Mouse (Mus musculus) hindbrain, embryonic 13.5 days (tissue): Measurements from ENCODE around the gene 9230102O04Rik. TPM values are rescaled to one million over a fixed set of nuclear protein-coding genes. Genes with fewer than 3 reads are reported as not detected.
A peak's percentile ranks its signal among the peaks of the same experiment; 100 is the strongest.

Source experiments
- ATAC-seq: fragments of 200-750 bp; cut with Nextera tagmentation; 2 replicates; pipeline ENCODE4 v1.8.0; 2017; ENCODE audit warnings: moderate TSS enrichment; ENCODE audit not compliant: low FRiP score
- H3K27ac ChIP-seq: fragments of 300-500 bp; sonication (generic); 2 replicates; pipeline ENCODE4 v1.5.1; 2015; ENCODE audit warnings: inconsistent platforms, mild to moderate bottlenecking, moderate library complexity
- H3K27me3 ChIP-seq: fragments of 300-500 bp; sonication (generic); 2 replicates; pipeline ENCODE4 v1.6.1; 2015; ENCODE audit warnings: mild to moderate bottlenecking, inconsistent platforms
- H3K36me3 ChIP-seq: fragments of 300-500 bp; sonication (generic); 2 replicates; pipeline ENCODE4 v1.6.1; 2015; ENCODE audit warnings: mild to moderate bottlenecking, inconsistent platforms
- H3K4me1 ChIP-seq: fragments of 300-500 bp; sonication (generic); replicated peaks from 2 replicates; pipeline ENCODE4 v1.6.1; 2015; ENCODE audit warnings: inconsistent platforms
- H3K4me2 ChIP-seq: fragments of 300-500 bp; sonication (generic); 2 replicates; pipeline ENCODE4 v1.6.1; 2015; ENCODE audit warnings: inconsistent platforms, mild to moderate bottlenecking, moderate library complexity
- H3K4me3 ChIP-seq: fragments of 300-500 bp; sonication (generic); 2 replicates; pipeline ENCODE4 v1.5.1; 2015; ENCODE audit warnings: mild to moderate bottlenecking, inconsistent platforms
- H3K9ac ChIP-seq: fragments of 300-500 bp; sonication (generic); 2 replicates; pipeline ENCODE4 v1.6.1; 2015; ENCODE audit warnings: mild to moderate bottlenecking, inconsistent platforms
- H3K9me3 ChIP-seq: fragments of 300-500 bp; sonication (generic); 2 replicates; pipeline ENCODE4 v1.6.1; 2016; ENCODE audit warnings: inconsistent platforms
- whole genome bisulfite sequencing: fragments of 180-500 bp; shearing (Covaris S2); methylation state at CpG from one replicate; pipeline ENCODE4 v1.1.7; 2015; 5-methylcytosine and 5-hydroxymethylcytosine counted together
- polyA plus RNA-seq: library from polyadenylated mRNA; unstranded; fragments of >200 nt; fragmentation: Nextera tagmentation; extraction: Ambion mirVana; gene quantifications from 2 replicates; pipeline ENCODE4 v1.2.1, GENCODE M21; 2015

9230102O04Rik gene
- polyA plus RNA-seq, 1 experiment from 2014 or later: 1.4 TPM

- H3K4me1 ChIP-seq: peaks cover 31% of the 10 kb centered on the region
- H3K36me3 ChIP-seq: no peaks in the 10 kb centered on the region
- peak overlapping the region; percentile 78 for H3K27ac ChIP-seq
- no peaks in the 10 kb centered on the region for H3K9me3 ChIP-seq
- peak overlapping the region; percentile 41 for H3K4me3 ChIP-seq
- peak overlapping the region; percentile 66; the same call in 1 of the 2 replicates for H3K9ac ChIP-seq
- peak overlapping the region; percentile 61 for H3K4me2 ChIP-seq
- WGBS: under 1% methylated on average over 27 of the region's 27 CpGs
- H3K27me3 ChIP-seq: peaks cover 96% of the 10 kb centered on the region
- ATAC-seq: no peak
Measured at GRCm38 (mm10) chr2:9883803-9884532, 5.4 kb downstream of the 9230102O04Rik start.

- peak overlapping the region; percentile 66 for H3K9ac ChIP-seq
- under 1% methylated on average over 43 of the region's 43 CpGs for WGBS
Measured at GRCm38 (mm10) chr2:9882926-9883802, 6.2 kb downstream of the 9230102O04Rik start.

GRCm38 (mm10) chr2:9882371-9882925 is 6.9 kb downstream of the 9230102O04Rik start:
- H3K4me1 ChIP-seq: peaks cover 42% of the 10 kb centered on the region
- no peak for ATAC-seq
- peak overlapping the region; percentile 66 for H3K9ac ChIP-seq
- H3K4me3 ChIP-seq: peak overlapping the region; percentile 41
- H3K27me3 ChIP-seq: peaks cover 95% of the 10 kb centered on the region
- H3K36me3 ChIP-seq: no peaks in the 10 kb centered on the region
- peak overlapping the region; percentile 61 for H3K4me2 ChIP-seq
- H3K27ac ChIP-seq: peak overlapping the region; percentile 78
- H3K9me3 ChIP-seq: no peaks in the 10 kb centered on the region
- WGBS: 0% methylated on average over 39 of the region's 39 CpGs

More at GRCm38 (mm10) chr2:9882926-9883802, 6.2 kb downstream of the 9230102O04Rik start:
- ATAC-seq: no peak
- H3K36me3 ChIP-seq: no peaks in the 10 kb centered on the region
- H3K9me3 ChIP-seq: no peaks in the 10 kb centered on the region
- peak overlapping the region; percentile 41 for H3K4me3 ChIP-seq
- peaks cover 39% of the 10 kb centered on the region for H3K4me1 ChIP-seq
- peak overlapping the region; percentile 78 for H3K27ac ChIP-seq
- H3K27me3 ChIP-seq: peaks cover 96% of the 10 kb centered on the region
- H3K4me2 ChIP-seq: peak overlapping the region; percentile 61

- WGBS: under 1% methylated on average over 13 of the region's 13 CpGs
- peak overlapping the region; percentile 41 for H3K4me3 ChIP-seq
- H3K27me3 ChIP-seq: peaks cover 95% of the 10 kb centered on the region
- H3K9me3 ChIP-seq: no peaks in the 10 kb centered on the region
- peak overlapping the region; percentile 78 for H3K27ac ChIP-seq
- H3K9ac ChIP-seq: peak overlapping the region; percentile 66
- H3K4me1 ChIP-seq: peaks cover 48% of the 10 kb centered on the region
- H3K36me3 ChIP-seq: no peaks in the 10 kb centered on the region
- 0 out of 2 replicates have a peak, but pooled peaks have one; percentile 28 for ATAC-seq
- peak overlapping the region; percentile 61 for H3K4me2 ChIP-seq
Measured at GRCm38 (mm10) chr2:9881611-9882023, 7.7 kb downstream of the 9230102O04Rik start.

- Histone ChIP-seq H3K27ac (peak within 1 kb of the TSS; percentile 78), H3K4me2 (peak within 1 kb of the TSS; percentile 61), H3K9me3 (no peaks in the 10 kb centered on the region), H3K9ac (peak within 1 kb of the TSS; percentile 66), H3K4me1 (peaks cover 48% of the 10 kb centered on the region), H3K4me3 (peak within 1 kb of the TSS; percentile 41), H3K27me3 (peaks cover 95% of the 10 kb centered on the region), H3K36me3 (no peaks in the 10 kb centered on the region)
- under 1% methylated on average over 30 of the region's 35 CpGs for whole genome bisulfite sequencing
- no peak for ATAC-seq
Measured at GRCm38 (mm10) chr2:9881051-9881591, 8.2 kb downstream of the 9230102O04Rik start, which contains the start of gene 4930412O13Rik. Gene 4930412O13Rik (plus strand): TSS chr2:9881252.

- H3K4me2 ChIP-seq: peak overlapping the region; percentile 61
- 3% methylated on average over 11 of the region's 11 CpGs for WGBS
- peak overlapping the region; percentile 41 for H3K4me3 ChIP-seq
- peak overlapping the region; percentile 78 for H3K27ac ChIP-seq
- no peaks in the 10 kb centered on the region for H3K9me3 ChIP-seq
- peaks cover 95% of the 10 kb centered on the region for H3K27me3 ChIP-seq
- H3K4me1 ChIP-seq: peaks cover 48% of the 10 kb centered on the region
- H3K36me3 ChIP-seq: no peaks in the 10 kb centered on the region
- ATAC-seq: no peak
- H3K9ac ChIP-seq: no peak overlapping the region
Measured at GRCm38 (mm10) chr2:9880271-9880670, 9.1 kb downstream of the 9230102O04Rik start.

- peaks cover 54% of the 10 kb centered on the region for H3K4me1 ChIP-seq
- no peaks in the 10 kb centered on the region for H3K36me3 ChIP-seq
- peak overlapping the region; percentile 43; the same call in 1 of the 2 replicates for H3K9ac ChIP-seq
- H3K9me3 ChIP-seq: no peaks in the 10 kb centered on the region
- peak overlapping the region; percentile 41 for H3K4me3 ChIP-seq
- H3K27me3 ChIP-seq: peaks cover 95% of the 10 kb centered on the region
- peak overlapping the region; percentile 61 for H3K4me2 ChIP-seq
- 0% methylated on average over 21 of the region's 21 CpGs for WGBS
- H3K27ac ChIP-seq: peak overlapping the region; percentile 62; the same call in 1 of the 2 replicates
- ATAC-seq: peak; percentile 87
Measured at GRCm38 (mm10) chr2:9879493-9879892, 9.8 kb downstream of the 9230102O04Rik start.

GRCm38 (mm10) chr2:9879092-9879491 is 10.2 kb downstream of the 9230102O04Rik start:
- no peak for ATAC-seq
- H3K9ac ChIP-seq: peak overlapping the region; percentile 43; the same call in 1 of the 2 replicates
- under 1% methylated on average over 22 of the region's 22 CpGs for WGBS
- peak overlapping the region; percentile 62; the same call in 1 of the 2 replicates for H3K27ac ChIP-seq
- H3K4me3 ChIP-seq: peak overlapping the region; percentile 41
- no peaks in the 10 kb centered on the region for H3K9me3 ChIP-seq
- H3K4me1 ChIP-seq: peaks cover 57% of the 10 kb centered on the region
- H3K36me3 ChIP-seq: no peaks in the 10 kb centered on the region
- H3K4me2 ChIP-seq: peak overlapping the region; percentile 61
- peaks cover 95% of the 10 kb centered on the region for H3K27me3 ChIP-seq

GRCm38 (mm10) chr2:9878564-9879081 is 10.7 kb downstream of the 9230102O04Rik start:
- Histone ChIP-seq H3K4me1 (peaks cover 56% of the 10 kb centered on the region), H3K4me3 (peak overlapping the region; percentile 41), H3K27me3 (peaks cover 95% of the 10 kb centered on the region), H3K27ac (peak overlapping the region; percentile 62), H3K9ac (peak overlapping the region; percentile 65), H3K36me3 (no peaks in the 10 kb centered on the region), H3K9me3 (no peaks in the 10 kb centered on the region), H3K4me2 (peak overlapping the region; percentile 61)
- peak; percentile 12; the same call in 1 of the 2 replicates for ATAC-seq
- under 1% methylated on average over 32 of the region's 33 CpGs for WGBS

- ATAC-seq: no peak
- Histone ChIP-seq H3K36me3 (no peaks in the 10 kb centered on the region), H3K27ac (peak overlapping the region; percentile 62; the same call in 1 of the 2 replicates), H3K9me3 (no peaks in the 10 kb centered on the region), H3K4me3 (peak overlapping the region; percentile 41), H3K4me1 (peaks cover 51% of the 10 kb centered on the region), H3K9ac (peak overlapping the region; percentile 65), H3K27me3 (peaks cover 95% of the 10 kb centered on the region), H3K4me2 (peak overlapping the region; percentile 61)
- WGBS: 1% methylated on average over 19 of the region's 19 CpGs
Measured at GRCm38 (mm10) chr2:9877966-9878563, 11.3 kb downstream of the 9230102O04Rik start.

- under 1% methylated on average over 35 of the region's 35 CpGs for WGBS
- peak overlapping the region; percentile 77 for H3K27ac ChIP-seq
- H3K9me3 ChIP-seq: no peaks in the 10 kb centered on the region
- H3K27me3 ChIP-seq: peaks cover 99% of the 10 kb centered on the region
- no peak for ATAC-seq
- peak overlapping the region; percentile 61 for H3K4me2 ChIP-seq
- H3K36me3 ChIP-seq: no peaks in the 10 kb centered on the region
- H3K4me3 ChIP-seq: peak overlapping the region; percentile 41
- peak overlapping the region; percentile 65 for H3K9ac ChIP-seq
- peaks cover 52% of the 10 kb centered on the region for H3K4me1 ChIP-seq
Measured at GRCm38 (mm10) chr2:9877326-9877690, 12.0 kb downstream of the 9230102O04Rik start.
